Mouse (Mus musculus) testis, adult 2 months (tissue): ENCODE measurements around the gene Insrr.

Source experiments
- CTCF ChIP-seq: fragments of 200-500 bp; IDR thresholded peaks from 2 replicates; pipeline ENCODE4 v1.5.1; 2012; ENCODE audit warnings: low read depth, mild to moderate bottlenecking, inconsistent platforms, low read length, moderate library complexity; ENCODE audit not compliant: control insufficient read depth, insufficient read depth, insufficient replicate concordance
- POLR2A ChIP-seq: fragments of 200-500 bp; IDR thresholded peaks from 2 replicates; pipeline ENCODE4 v1.6.1; 2012; ENCODE audit warnings: low read depth, mild to moderate bottlenecking, inconsistent platforms, low read length, moderate library complexity; ENCODE audit not compliant: control insufficient read depth

DNA sequence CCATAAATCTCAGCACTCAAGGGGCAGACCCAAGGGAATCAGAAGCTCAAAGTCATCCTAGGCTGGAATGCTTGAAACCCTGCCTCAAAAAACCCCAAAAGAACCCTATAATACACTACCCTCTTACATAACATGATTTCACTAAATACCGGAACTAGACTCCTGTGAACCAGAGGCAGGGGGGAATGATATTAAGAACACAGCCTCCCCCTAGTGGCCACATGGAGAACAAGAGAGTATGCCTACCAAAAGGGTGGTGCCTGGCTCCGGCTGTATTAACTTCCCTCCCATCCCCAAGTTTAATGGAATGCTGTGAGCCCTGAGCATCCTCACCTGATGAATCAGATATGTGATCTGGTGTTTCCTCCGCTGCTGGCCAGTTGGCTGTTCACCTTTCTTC lies 63.1 kb downstream of the Insrr start:
- TF ChIP-seq POLR2A (no peak), CTCF (peak; percentile 50; the same call in 1 of the 2 replicates)
